Mouse (Mus musculus): ENCODE results near the gene Cxcr3.
A peak's percentile ranks its signal among the peaks of the same experiment; 100 is the strongest.

The Cxcr3 gene

GRCm38 (mm10) chrX:101733828-101734319 lies at the start of gene Cxcr3:
Cxcr3 (minus strand) TSS chrX:101734269.
- DNase-seq (ENCODE audit: low spot score in 2 of 2), result peak in 1 of 2 experiments; percentile 9

DNA sequence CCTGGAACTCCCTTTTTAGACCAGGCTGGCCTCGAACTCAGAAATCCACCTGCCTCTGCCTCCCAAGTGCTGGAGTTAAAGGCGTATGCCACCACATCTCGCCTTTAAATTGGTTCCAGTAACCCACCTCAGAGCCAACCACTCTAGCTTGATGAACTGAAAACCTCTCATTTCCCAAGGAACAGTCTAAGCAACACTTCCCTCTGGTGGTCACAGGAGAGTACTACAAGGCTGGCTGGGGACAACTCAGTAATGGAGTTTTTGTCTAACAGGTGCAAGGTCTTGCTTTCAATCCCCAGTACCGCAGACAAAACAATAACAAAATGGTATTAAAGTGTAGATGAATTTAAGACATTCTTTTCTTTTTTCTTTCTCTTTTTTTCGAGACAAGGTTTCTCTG lies 38.0 kb upstream of the Cxcr3 start:
- peak; percentile 35 to 56 for DNase-seq (ENCODE audit: low spot score in 2 of 2)

GRCm38 (mm10) chrX:101770307-101770706 lies 36.2 kb upstream of the Cxcr3 start:
- DNase-seq (ENCODE audit: low spot score in 2 of 2), result no peak

GRCm38 (mm10) chrX:101769478-101769877 lies 35.4 kb upstream of the Cxcr3 start:
- DNase-seq (ENCODE audit: low spot score in 2 of 2), result no peak

GRCm38 (mm10) chrX:101767280-101767679 lies 33.2 kb upstream of the Cxcr3 start:
- DNase-seq (ENCODE audit: low spot score in 2 of 2), result no peak

GRCm38 (mm10) chrX:101765111-101765510 lies 31.0 kb upstream of the Cxcr3 start:
- no peak for DNase-seq (ENCODE audit: low spot score in 2 of 2)

DNA sequence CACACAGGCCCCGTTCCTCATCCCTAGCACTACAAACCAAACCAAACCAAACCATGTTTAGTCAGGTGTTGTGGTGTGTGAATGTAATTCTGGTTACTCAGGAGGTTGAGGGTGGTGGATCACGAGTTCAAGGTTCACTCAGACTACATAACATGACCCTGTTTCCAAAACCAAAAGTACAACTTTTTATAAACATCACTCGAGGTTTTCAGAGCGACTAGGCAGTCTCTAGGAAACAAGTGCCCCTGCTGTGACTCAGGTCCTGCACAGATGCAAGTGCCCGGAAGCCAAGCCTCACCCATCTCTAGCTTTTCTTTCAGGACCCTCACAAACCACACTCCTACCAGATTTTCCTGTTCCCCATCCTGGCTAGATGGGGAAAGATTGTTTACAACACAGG lies 30.6 kb upstream of the Cxcr3 start:
- no peak for DNase-seq (ENCODE audit: low spot score in 2 of 2)

DNA sequence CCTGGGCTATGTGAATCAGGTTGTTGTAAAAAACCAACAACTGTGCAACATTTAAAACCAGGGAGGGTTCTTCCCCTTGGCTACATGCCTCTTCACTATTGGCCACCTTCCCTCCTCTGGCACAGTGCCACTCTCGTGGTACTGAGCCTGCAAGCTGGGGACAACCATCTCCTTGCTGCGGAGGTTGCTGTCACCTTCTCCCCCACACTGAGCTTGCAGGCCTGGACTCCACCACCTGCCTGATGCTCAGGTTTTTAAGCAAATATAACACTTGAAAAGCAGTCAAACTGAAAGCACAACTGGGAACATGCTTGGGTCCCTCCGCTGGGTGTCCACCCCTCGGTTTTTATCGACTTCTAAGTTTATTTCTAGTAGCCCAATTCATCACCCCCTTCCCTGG lies 20.4 kb upstream of the Cxcr3 start:
- no peak for DNase-seq (ENCODE audit: low spot score in 2 of 2)

DNA sequence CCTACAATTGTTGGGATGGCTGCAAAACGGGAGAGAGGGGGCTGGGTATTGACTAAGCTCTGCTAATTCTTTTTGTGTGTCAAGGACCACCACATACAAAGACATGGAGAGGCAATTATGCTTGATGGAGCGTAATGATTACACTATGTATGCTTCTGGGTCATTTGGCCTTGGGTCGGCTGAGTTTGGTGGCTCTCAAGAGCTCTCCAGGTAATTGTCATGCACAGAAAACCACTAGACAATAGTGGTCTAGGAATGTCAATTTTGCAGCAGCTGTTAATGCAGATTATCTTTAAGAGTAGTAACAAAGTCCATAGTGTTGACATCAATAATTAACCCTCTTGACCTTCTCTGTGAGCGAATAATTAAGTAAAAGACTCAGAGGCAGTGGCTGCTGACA lies 16.1 kb upstream of the Cxcr3 start:
- DNase-seq (ENCODE audit: low spot score in 2 of 2), result no peak

DNA sequence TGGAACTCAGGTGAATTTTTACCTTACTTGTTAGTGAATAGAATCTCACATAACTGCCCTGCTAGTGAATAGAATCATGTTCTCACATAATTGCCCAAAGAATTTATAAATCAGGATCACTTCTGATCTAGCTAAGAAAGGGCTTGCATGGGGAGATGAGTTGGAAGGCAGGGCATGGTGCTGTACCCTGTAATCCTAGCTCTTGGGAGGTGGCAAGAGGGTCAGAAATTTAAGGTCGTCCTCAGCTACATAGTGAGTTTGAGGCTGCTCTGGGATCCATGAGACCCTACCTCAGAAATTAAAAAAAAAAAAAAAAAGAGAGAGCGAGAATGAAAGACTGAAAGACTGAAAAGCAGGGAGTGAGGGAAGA lies 7.0 kb upstream of the Cxcr3 start:
- no peak for DNase-seq (ENCODE audit: low spot score in 2 of 2)

DNA sequence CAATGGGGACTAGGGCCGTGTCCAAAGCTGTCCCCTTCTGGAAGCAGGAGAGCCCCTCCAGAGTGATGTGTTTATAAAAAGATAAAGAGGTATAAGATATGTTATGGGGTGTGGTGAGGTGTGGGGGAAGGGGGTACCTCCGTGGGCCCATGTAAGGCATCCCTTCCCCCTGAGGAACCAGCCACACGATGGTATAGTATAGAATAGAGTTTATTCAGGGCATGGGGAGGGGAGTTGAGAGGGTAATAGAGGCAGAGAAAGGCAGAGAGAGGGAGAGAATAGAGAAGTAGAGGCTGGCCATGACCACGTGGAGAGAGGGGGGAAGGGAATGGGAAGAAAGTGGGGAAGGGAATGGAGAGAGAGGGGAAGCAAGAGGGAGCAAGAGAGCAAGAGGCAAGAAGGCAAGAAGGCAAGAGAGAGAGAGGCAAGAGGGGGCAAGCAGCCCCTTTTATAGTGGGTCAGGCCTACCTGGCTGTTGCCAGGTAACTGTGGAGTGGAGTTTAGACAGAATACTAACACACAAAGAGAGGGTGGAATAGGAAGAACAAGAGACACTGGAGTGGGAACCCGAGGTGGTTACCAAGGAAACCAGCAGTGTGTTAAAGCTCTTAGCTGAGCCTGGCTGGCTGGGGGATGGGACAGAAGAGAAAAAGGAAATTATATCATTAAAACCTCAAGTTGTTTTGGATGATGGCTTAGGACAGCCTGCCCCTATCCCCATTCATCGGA lies 6.4 kb upstream of the Cxcr3 start:
- DNase-seq (ENCODE audit: low spot score in 2 of 2), result no peak

GRCm38 (mm10) chrX:101737201-101737600 lies 3.1 kb upstream of the Cxcr3 start:
- no peak for DNase-seq (ENCODE audit: low spot score in 2 of 2)

GRCm38 (mm10) chrX:101734981-101735380 lies 912 bp upstream of the Cxcr3 start:
- DNase-seq (ENCODE audit: low spot score in 2 of 2), result no peak

- no peak for DNase-seq (ENCODE audit: low spot score in 2 of 2)
These were observed 781 bp downstream of the Cxcr3 start for GRCm38 (mm10) chrX:101733288-101733687.

DNA sequence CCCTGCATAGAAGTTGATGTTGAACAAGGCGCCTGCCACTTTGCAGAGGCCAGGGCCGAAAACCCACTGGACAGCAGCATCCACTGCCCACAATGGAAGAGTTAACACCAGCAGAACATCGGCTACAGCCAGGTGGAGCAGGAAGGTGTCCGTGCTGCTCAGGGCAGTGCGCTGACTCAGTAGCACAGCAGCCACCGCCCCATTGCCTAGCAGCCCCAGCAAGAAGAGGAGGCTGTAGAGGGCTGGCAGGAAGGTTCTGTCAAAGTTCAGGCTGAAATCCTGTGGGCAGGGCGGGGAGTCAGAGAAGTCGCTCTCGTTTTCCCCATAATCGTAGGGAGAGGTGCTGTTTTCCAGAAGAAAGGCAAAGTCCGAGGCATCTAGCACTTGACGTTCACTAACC lies 1.4 kb downstream of the Cxcr3 start:
- DNase-seq (ENCODE audit: low spot score in 2 of 2), result no peak

- DNase-seq (ENCODE audit: low spot score in 2 of 2), result no peak
These were observed 4.1 kb downstream of the Cxcr3 start for GRCm38 (mm10) chrX:101730010-101730409.

DNA sequence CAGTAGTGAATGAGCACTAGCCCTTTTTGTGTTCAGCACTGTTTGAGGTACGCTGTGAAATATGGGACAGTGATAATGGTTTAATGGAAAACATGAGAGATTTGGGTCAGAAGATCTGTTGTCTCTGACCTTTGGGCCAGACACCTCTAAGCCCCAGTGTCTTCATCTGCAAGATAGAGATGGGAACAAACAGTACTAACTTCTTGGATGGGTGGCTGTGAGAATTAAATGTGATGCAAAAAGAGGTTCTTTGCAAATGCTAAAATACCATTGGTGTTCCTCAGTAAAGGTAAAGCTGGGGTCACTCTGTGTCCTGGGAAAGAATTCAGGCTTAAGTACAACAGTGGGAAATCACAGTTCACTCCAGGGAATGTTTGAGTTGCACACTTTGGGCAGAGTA lies 13.7 kb downstream of the Cxcr3 start:
- DNase-seq (ENCODE audit: low spot score in 2 of 2), result no peak

- DNase-seq (ENCODE audit: low spot score in 2 of 2), result no peak
These were observed 29.0 kb downstream of the Cxcr3 start for GRCm38 (mm10) chrX:101705111-101705510.

- DNase-seq (ENCODE audit: low spot score in 2 of 2), result no peak
These were observed 35.8 kb downstream of the Cxcr3 start for GRCm38 (mm10) chrX:101698232-101698631.

DNA sequence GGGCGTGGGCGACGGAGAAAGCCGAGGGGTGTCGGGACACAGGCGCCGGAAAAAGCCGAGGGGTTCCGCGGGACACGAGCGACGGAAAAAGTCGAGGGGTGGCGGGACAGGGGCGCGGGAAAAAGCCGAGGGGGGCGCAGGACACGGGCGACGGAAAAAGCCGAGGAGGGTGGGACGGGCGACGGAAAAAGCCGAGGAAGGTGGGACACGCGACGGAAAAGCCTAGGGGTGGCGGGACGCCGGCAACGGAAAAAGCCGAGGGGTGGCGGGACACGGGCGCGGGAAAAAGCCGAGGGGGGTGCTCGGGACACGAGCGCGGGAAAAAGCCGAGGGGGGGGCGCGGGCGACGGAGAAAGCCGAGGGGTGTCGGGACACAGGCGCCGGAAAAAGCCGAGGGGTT lies 36.5 kb downstream of the Cxcr3 start:
- no peak for DNase-seq (ENCODE audit: low spot score in 2 of 2)

DNA sequence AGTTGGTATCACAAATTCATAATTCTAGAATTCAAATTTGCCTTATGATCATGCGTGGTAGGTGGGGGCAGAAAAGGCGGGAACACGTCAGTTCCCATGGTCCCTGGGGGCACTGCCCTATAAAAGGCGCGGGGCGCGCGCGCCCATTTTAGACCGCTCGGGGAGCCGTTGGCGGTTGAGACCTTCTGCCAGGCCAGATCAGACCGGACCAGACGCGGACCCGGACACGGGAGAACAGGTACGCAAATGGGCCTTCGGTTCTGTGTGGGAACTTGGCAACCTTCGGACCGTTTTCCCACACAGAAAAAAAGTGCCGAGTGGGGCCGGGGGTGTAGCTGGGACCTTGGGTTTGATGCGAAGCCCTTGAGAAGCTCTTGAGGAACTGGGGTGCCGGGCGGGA lies 38.4 kb downstream of the Cxcr3 start:
- DNase-seq (ENCODE audit: low spot score in 2 of 2), result no peak

All from thymus, postnatal 10 days (tissue).